Mouse (Mus musculus) ES-Bruce4 (cell line): Measurements from ENCODE around the gene Pla2g2c. TPM values are rescaled to one million over a fixed set of nuclear protein-coding genes. Genes with fewer than 3 reads are reported as not detected.
A peak's percentile ranks its signal among the peaks of the same experiment; 100 is the strongest.

Source experiments
- H3K27ac ChIP-seq: 2 replicates; pipeline ENCODE4 v1.5.1; 2012; ENCODE audit warnings: low read length, inconsistent platforms; ENCODE audit not compliant: insufficient read depth
- H3K27me3 ChIP-seq: 2 replicates; pipeline ENCODE4 v1.6.1; 2012; ENCODE audit warnings: mild to moderate bottlenecking, low read length, inconsistent platforms; ENCODE audit not compliant: control insufficient read depth, poor library complexity, insufficient read depth, severe bottlenecking
- H3K36me3 ChIP-seq: 2 replicates; pipeline ENCODE4 v1.6.1; 2012; ENCODE audit warnings: inconsistent platforms, mild to moderate bottlenecking, low read length, moderate library complexity; ENCODE audit not compliant: control insufficient read depth, poor library complexity, insufficient read depth, severe bottlenecking
- H3K4me1 ChIP-seq: one replicate; pipeline ENCODE4 v1.8.1; 2011; ENCODE audit warnings: low read length; ENCODE audit not compliant: control insufficient read depth, insufficient read depth
- H3K4me3 ChIP-seq: 2 replicates; pipeline ENCODE4 v1.5.1; 2011; ENCODE audit warnings: low read depth, mild to moderate bottlenecking, low read length
- H3K9ac ChIP-seq: 2 replicates; pipeline ENCODE4 v1.6.1; 2012; ENCODE audit warnings: low read depth, mild to moderate bottlenecking, inconsistent platforms; ENCODE audit not compliant: poor library complexity, severe bottlenecking
- H3K9me3 ChIP-seq: replicated peaks from 2 replicates; pipeline ENCODE4 v1.6.1; 2012; ENCODE audit warnings: mild to moderate bottlenecking, low read length, inconsistent platforms; ENCODE audit not compliant: control insufficient read depth, poor library complexity, insufficient read depth, severe bottlenecking
- CTCF ChIP-seq: IDR thresholded peaks from one replicate; pipeline ENCODE4 v1.8.1; 2011; ENCODE audit warnings: low read depth, low read length
- EP300 ChIP-seq: IDR thresholded peaks from 2 replicates; pipeline ENCODE4 v1.6.1; 2011; ENCODE audit warnings: low read depth, low read length; ENCODE audit not compliant: insufficient read depth
- POLR2A ChIP-seq: IDR thresholded peaks from one replicate; pipeline ENCODE4 v1.8.1; 2011; ENCODE audit warnings: low read length; ENCODE audit not compliant: insufficient read depth
- polyA plus RNA-seq: library from polyadenylated mRNA; stranded (reverse); fragments of >200 nt; gene quantifications from 2 replicates; pipeline ENCODE4 v1.2.4, GENCODE M21; 2011; ENCODE audit warnings: low read depth; ENCODE audit not compliant: missing spikeins, insufficient read depth, insufficient read length

Pla2g2c gene
- 0.68 and 0.79 TPM in 2 replicates for polyA plus RNA-seq

DNA sequence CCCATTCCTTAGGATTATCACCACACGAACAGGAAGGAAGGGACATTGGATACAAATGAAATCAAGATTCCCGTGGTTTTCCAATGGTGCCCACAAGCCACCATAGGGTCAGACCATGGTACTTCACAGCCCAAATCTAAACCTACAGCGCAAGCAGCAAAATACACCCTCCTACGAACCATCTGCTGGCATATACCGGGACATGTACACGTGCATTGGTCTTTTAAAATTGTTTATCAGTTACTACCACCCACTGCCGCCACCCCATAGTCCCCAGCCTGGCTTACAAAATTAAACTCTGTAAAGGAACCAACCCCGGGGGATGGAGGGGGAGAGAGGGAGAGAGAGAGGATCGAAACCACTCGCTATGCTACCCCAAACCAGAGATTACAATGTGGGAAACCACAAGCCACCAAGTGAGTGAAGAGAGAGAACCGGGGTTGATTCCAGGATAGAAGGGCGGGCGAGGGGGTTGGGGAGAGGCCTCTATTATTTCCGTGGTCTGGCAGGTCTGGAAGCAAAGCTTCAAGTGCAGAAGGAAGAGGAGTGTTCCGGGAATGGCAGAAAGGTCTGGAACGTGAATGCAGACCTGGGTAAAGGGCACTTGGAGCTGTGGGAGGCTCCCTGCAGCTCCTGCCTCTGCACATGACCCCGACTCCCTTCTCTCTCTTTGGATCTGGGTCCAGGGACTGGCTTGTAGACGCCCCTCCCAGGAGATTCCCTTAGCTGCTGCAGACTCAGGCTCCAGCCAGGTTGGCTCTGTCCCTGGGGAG lies at the start of gene Pla2g2c:
Pla2g2c (plus strand) TSS at position 439 of the 773 bp plus-strand sequence.
- Histone ChIP-seq H3K36me3 (no peaks in the 10 kb centered on the region), H3K9ac (peak within 1 kb of the TSS; percentile 46; the same call in 1 of the 2 replicates), H3K4me3 (peak within 1 kb of the TSS; percentile 72), H3K27me3 (no peaks in the 10 kb centered on the region), H3K27ac (no peak within 1 kb of the TSS), H3K4me1 (peaks cover 3% of the 10 kb centered on the region), H3K9me3 (no peaks in the 10 kb centered on the region)
- TF ChIP-seq POLR2A (no peak), CTCF (no peak), EP300 (no peak)

DNA sequence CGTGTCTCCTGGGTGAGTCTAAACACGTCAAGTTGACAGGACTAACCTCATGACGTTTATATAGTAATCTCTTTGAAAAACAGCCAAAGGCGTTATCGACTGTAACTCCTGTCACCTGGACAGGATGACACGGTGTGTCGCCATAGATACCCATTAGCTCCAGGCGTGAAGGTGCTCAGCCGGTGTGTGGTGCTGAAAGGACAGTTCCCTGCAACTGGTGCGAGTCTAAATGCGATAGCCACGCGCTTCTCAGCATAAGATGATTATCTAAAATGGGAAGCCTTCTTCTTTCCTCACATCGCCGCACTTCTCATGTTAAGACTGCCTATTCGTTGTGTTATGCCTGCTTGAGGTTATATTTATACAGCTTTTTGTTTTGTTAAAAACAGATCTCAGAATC lies 48.1 kb upstream of the Pla2g2c start:
- Histone ChIP-seq H3K27ac (no peak overlapping the region), H3K9ac (no peak overlapping the region), H3K4me3 (no peak overlapping the region), H3K27me3 (no peaks in the 10 kb centered on the region), H3K36me3 (no peaks in the 10 kb centered on the region), H3K4me1 (no peaks in the 10 kb centered on the region), H3K9me3 (no peaks in the 10 kb centered on the region)
- TF ChIP-seq EP300 (no peak), CTCF (no peak), POLR2A (no peak)

DNA sequence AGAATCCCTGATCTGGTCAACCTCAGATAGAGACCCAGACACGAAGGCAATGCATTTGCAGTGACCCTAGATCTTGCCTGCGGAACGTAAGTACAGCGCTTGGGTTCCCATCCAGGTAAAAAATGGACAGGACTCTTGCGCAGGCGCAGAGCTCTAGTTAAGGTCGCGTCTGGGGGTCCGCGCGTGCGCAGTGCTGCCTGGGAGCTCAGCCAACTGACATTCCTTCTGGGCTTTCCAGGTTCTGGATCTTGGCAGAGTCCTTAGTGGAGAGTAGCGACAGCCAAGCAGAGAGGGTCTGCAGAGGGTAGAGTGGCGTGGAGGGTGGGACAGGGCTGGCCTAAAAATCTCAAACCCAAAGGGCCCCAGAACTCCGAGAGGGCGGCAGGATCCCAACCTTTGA lies 47.0 kb upstream of the Pla2g2c start:
- Histone ChIP-seq H3K27me3 (no peaks in the 10 kb centered on the region), H3K4me3 (peak overlapping the region; percentile 73), H3K4me1 (no peaks in the 10 kb centered on the region), H3K36me3 (no peaks in the 10 kb centered on the region), H3K9me3 (no peaks in the 10 kb centered on the region), H3K9ac (peak overlapping the region; percentile 41; the same call in 1 of the 2 replicates), H3K27ac (no peak overlapping the region)
- TF ChIP-seq POLR2A (no peak), EP300 (no peak), CTCF (no peak)

DNA sequence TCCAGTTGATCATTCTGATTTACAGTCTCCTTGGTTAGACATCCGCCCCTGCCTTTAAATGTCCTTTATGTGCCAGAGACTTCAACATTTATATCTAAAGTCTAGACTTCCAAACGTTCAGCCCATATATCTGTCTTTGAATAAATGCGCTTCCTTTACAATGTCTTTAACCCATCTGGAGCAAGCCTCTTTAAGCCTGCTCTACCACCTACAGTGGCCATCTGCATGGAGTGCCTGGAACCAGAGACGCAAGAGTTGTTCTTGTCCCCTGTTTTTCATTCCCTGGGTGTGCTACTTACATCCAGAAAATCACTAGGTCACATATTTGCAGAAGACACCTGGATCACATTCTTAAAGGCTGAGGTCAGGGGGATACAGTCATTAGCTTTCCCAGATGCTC lies 44.5 kb upstream of the Pla2g2c start:
- Histone ChIP-seq H3K27me3 (no peaks in the 10 kb centered on the region), H3K9me3 (no peaks in the 10 kb centered on the region), H3K4me3 (no peak overlapping the region), H3K9ac (no peak overlapping the region), H3K4me1 (peaks cover 4% of the 10 kb centered on the region), H3K36me3 (no peaks in the 10 kb centered on the region), H3K27ac (no peak overlapping the region)
- TF ChIP-seq EP300 (no peak), CTCF (no peak), POLR2A (no peak)

DNA sequence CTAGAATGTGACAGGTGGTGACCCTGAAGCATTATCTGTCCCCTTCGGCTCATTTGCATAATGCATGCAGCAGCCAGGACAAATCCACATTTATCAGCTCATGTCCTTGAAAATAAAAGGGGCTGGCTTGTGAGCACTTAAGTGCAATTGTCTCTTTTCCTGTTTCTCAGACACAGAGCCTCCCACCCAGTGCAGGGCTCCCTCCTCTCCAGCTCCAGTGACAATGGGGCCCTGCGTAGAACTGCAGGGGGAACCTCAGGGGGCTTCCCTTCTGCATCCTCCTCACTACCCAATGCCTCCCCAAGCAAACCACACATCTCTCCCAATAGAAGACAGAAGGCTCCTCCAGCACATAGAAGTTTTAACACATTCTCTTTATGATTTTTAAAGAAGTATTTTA lies 41.8 kb upstream of the Pla2g2c start:
- Histone ChIP-seq H3K4me1 (peaks cover 4% of the 10 kb centered on the region), H3K9me3 (no peaks in the 10 kb centered on the region), H3K27me3 (no peaks in the 10 kb centered on the region), H3K36me3 (no peaks in the 10 kb centered on the region), H3K9ac (no peak overlapping the region), H3K4me3 (no peak overlapping the region), H3K27ac (no peak overlapping the region)
- no peak for TF ChIP-seq POLR2A
- TF ChIP-seq CTCF: no peak
- TF ChIP-seq EP300: peak; percentile 37; the same call in 1 of the 2 replicates

DNA sequence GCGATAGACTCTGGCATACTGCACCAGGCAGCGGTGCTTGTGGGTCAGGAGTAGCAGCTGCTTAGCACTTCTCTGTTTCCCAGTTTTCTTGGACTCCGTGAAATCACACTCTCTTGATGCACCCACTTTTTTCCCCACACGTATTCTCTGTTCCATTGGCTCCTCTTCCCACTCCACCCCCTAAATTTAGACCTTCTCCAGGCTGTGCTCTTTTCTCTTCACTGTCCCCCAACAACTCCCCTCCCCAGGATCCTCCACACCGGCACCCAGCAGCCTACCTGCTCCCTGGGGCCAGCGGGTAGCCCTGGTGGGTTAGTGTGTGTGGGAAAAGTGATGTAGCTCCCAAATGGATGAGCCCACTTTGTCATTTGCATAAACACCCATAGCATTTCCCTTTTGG lies 38.8 kb upstream of the Pla2g2c start:
- Histone ChIP-seq H3K9me3 (no peaks in the 10 kb centered on the region), H3K36me3 (no peaks in the 10 kb centered on the region), H3K9ac (no peak overlapping the region), H3K27me3 (no peaks in the 10 kb centered on the region), H3K27ac (no peak overlapping the region), H3K4me3 (no peak overlapping the region), H3K4me1 (peaks cover 9% of the 10 kb centered on the region)
- TF ChIP-seq EP300 (no peak), CTCF (no peak), POLR2A (no peak)
